In the genomic region with DNA sequence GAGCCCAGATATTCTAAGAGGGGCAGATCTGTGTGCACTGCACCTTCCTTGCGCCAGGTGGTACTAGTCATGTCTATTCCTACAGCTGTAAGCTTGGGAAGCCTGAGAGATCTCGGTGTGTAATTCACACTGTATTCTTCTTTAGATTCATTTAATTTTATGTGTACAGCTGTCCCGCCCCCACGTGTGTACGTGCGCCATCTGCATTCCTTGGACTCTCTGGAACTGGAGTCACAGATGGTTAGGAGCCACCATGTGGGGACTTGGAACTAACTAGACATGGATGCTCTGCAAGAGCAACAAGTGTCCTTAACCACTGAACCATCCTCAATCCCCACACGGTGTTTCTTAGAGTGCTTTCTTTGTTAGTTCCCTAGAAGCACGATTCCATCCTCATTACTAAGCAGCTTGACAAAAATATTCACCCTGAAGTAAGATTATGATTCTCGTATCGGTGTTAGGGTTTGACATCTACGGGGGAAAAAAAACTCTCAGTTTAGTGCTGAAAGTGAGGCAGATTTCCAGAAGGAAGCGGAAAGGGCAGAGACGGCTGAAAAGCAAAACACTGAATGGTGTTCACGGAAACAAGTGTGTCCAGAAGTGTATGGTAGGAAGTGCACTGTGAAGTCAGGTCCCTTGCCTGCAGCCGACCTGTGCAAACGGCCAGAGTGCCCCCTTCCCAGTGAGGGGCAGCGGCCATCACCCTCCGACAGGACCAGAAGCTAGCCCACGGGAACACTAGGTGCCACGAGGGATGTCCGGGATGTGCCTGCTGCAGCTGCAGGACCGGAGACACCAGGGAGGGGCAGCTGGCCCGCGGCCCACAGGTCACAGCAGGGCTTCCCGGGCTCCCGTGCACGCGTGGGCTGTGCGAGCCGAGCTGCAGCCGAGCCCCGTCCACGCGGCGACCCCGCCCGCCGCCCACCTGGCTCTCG, we compare ENCODE assay signal across 9 mouse cellular contexts. TPM values are rescaled to one million over a fixed set of nuclear protein-coding genes. Genes with fewer than 3 reads are reported as not detected.
DNase-seq lines count a peak whose midpoint lies in the region; ATAC-seq and TF ChIP-seq lines count a peak whose summit lies in the region.
"Had no signal": no experiment of that assay in that cellular context is flagged by ENCODE, and none has a peak within 500 bp of the region (broad histone marks: within the 10 kb centered on the region; RNA-seq: fewer than 3 reads in every experiment).

No protein-coding gene starts in this region.

- peaks cover 10% of the 10 kb centered on the region for H3K4me1 ChIP-seq in kidney, embryonic 16.5 days (ENCODE audit: insufficient read depth, low read length)
- peaks cover 3% of the 10 kb centered on the region; the same call in 1 of the 2 replicates for H3K4me1 ChIP-seq in limb, embryonic 14.5 days (ENCODE audit: control insufficient read depth, insufficient read depth, low read length)
- no peaks in the 10 kb centered on the region for H3K4me1 ChIP-seq in midbrain, postnatal 0 days (ENCODE audit: insufficient read depth, low read length)

- peak; percentile 22 for DNase-seq in thymus, postnatal 0 days (ENCODE audit: low spot score)
- DNase-seq in thymus, postnatal 4 days: no peak
- peak; percentile 75 for DNase-seq in cerebellum, adult 9-10 months
- peak; percentile 75 to 93 for DNase-seq in frontal cortex, postnatal 36 days (ENCODE audit: low spot score in 2 of 2)
- peak; percentile 14 for DNase-seq in limb, embryonic 14.5 days (ENCODE audit: low spot score)
- peak; percentile 70 for DNase-seq in midbrain, postnatal 0 days (ENCODE audit: low spot score)
- no peak for DNase-seq in adipocyte (ENCODE audit: low spot score)

- peak overlapping the region; percentile 94 for H3K4me2 ChIP-seq in kidney, embryonic 16.5 days (replicated peaks; ENCODE audit: low read depth, low read length)
- H3K4me2 ChIP-seq in limb, embryonic 14.5 days (replicated peaks; ENCODE audit: low read depth, low read length, severe bottlenecking): peak overlapping the region; percentile 98
- H3K4me2 ChIP-seq in midbrain, postnatal 0 days (ENCODE audit: low read depth, low read length, poor library complexity, severe bottlenecking): peak overlapping the region; percentile 94

- no peaks in the 10 kb centered on the region for H3K9me3 ChIP-seq in kidney, embryonic 16.5 days (ENCODE audit: low read length)
- H3K9me3 ChIP-seq in limb, embryonic 14.5 days (ENCODE audit: control insufficient read depth, low read length): no peaks in the 10 kb centered on the region
- no peaks in the 10 kb centered on the region for H3K9me3 ChIP-seq in midbrain, postnatal 0 days (ENCODE audit: low read length)

- no peaks in the 10 kb centered on the region for H3K36me3 ChIP-seq in kidney, embryonic 16.5 days (ENCODE audit: insufficient read depth, low read length)
- no peaks in the 10 kb centered on the region for H3K36me3 ChIP-seq in limb, embryonic 14.5 days (ENCODE audit: control insufficient read depth, insufficient read depth, low read length)
- H3K36me3 ChIP-seq in midbrain, postnatal 0 days (ENCODE audit: insufficient read depth, low read length): no peaks in the 10 kb centered on the region

- no peaks in the 10 kb centered on the region for H3K27me3 ChIP-seq in kidney, embryonic 16.5 days (ENCODE audit: insufficient read depth, low read length)
- H3K27me3 ChIP-seq in limb, embryonic 14.5 days (ENCODE audit: control insufficient read depth, insufficient read depth, low read length): no peaks in the 10 kb centered on the region
- no peaks in the 10 kb centered on the region for H3K27me3 ChIP-seq in midbrain, postnatal 0 days (ENCODE audit: insufficient read depth, low read length)

- TF ChIP-seq POLR2A in limb, embryonic 14.5 days (IDR thresholded peaks at IDR 0.05; ENCODE audit: borderline replicate concordance, extremely low read depth, insufficient read depth, insufficient read length): no peak

- ATAC-seq in kidney, embryonic 16.5 days (ENCODE audit: low FRiP score, low TSS enrichment): no peak; the same call in 1 of the 2 replicates
- ATAC-seq in limb, embryonic 14.5 days (ENCODE audit: low FRiP score, low read depth): peak; percentile 46
- ATAC-seq in midbrain, postnatal 0 days (ENCODE audit: low FRiP score): peak; percentile 38

- H3K4me3 ChIP-seq in kidney, embryonic 16.5 days (ENCODE audit: low read length): peak overlapping the region; percentile 91
- peak overlapping the region; percentile 84 for H3K4me3 ChIP-seq in limb, embryonic 14.5 days (replicated peaks; ENCODE audit: low read length)
- peak overlapping the region; percentile 79 for H3K4me3 ChIP-seq in midbrain, postnatal 0 days (ENCODE audit: low read depth, low read length)

- TF ChIP-seq CTCF in midbrain, postnatal 0 days (IDR thresholded peaks at IDR 0.05): peak; percentile 43

- peak overlapping the region; percentile 83 for H3K9ac ChIP-seq in kidney, embryonic 16.5 days (replicated peaks; ENCODE audit: low read length)
- peak overlapping the region; percentile 76 for H3K9ac ChIP-seq in limb, embryonic 14.5 days (ENCODE audit: low read depth, low read length, severe bottlenecking)
- H3K9ac ChIP-seq in midbrain, postnatal 0 days (replicated peaks; ENCODE audit: low read length, poor library complexity, severe bottlenecking): peak overlapping the region; percentile 85

- 0 out of 2 replicates have a peak overlapping the region, but pooled peaks have one; percentile 10 for H3K27ac ChIP-seq in kidney, embryonic 16.5 days (ENCODE audit: low read length)
- H3K27ac ChIP-seq in limb, embryonic 14.5 days (replicated peaks; ENCODE audit: low read depth, low read length): no peak overlapping the region
- peak overlapping the region; percentile 87 for H3K27ac ChIP-seq in midbrain, postnatal 0 days (ENCODE audit: low read depth, low read length)

- 10% methylated on average over 39 of the region's 39 CpGs for WGBS in kidney, embryonic 16.5 days
- WGBS in limb, embryonic 14.5 days: 14% methylated on average over 28 of the region's 39 CpGs
- 12% methylated on average over 31 of the region's 39 CpGs for WGBS in midbrain, postnatal 0 days

RNA-seq across cellular contexts. Expression of a gene that starts 24.0 kb away (rescaled TPM):
- 3.8 and 5.6 TPM in 2 replicates for polyA plus RNA-seq in thymus, postnatal 0 days (2015; fragmentation: Nextera tagmentation; extraction: Ambion mirVana)
- 8.9 and 10.5 TPM in 2 replicates for polyA plus RNA-seq in kidney, embryonic 16.5 days (2015; fragmentation: Nextera tagmentation; extraction: Ambion mirVana)
- polyA plus RNA-seq in limb, embryonic 14.5 days (2012; rRNA removed): 6.1 and 7.1 TPM in 2 replicates
- 6.3 and 6.4 TPM in 2 replicates for polyA plus RNA-seq in limb, embryonic 14.5 days (2014; fragmentation: Nextera tagmentation; extraction: Ambion mirVana)
- total RNA-seq in midbrain, postnatal 0 days (2014; rRNA removed): 9.4 and 10.0 TPM in 2 replicates
- polyA plus RNA-seq in midbrain, postnatal 0 days (2015; fragmentation: Nextera tagmentation; extraction: Ambion mirVana): 6.0 and 7.8 TPM in 2 replicates

RNA-seq across cellular contexts. Expression of a gene that starts 38.8 kb away (rescaled TPM):
- polyA plus RNA-seq in thymus, postnatal 0 days (2015; fragmentation: Nextera tagmentation; extraction: Ambion mirVana): 2.2 and 2.5 TPM in 2 replicates
- 14.2 and 17.4 TPM in 2 replicates for polyA plus RNA-seq in kidney, embryonic 16.5 days (2015; fragmentation: Nextera tagmentation; extraction: Ambion mirVana)
- 2.3 and 2.9 TPM in 2 replicates for polyA plus RNA-seq in limb, embryonic 14.5 days (2012; rRNA removed)
- 5.2 TPM in 2 replicates for polyA plus RNA-seq in limb, embryonic 14.5 days (2014; fragmentation: Nextera tagmentation; extraction: Ambion mirVana)
- 0.38 TPM in 1 of 2 replicates, not detected in the other for total RNA-seq in midbrain, postnatal 0 days (2014; rRNA removed)
- polyA plus RNA-seq in midbrain, postnatal 0 days (2015; fragmentation: Nextera tagmentation; extraction: Ambion mirVana): 0.20 and 0.60 TPM in 2 replicates
- total RNA-seq: common myeloid progenitor, adult 5-6 weeks had no signal

Comparison
In these comparisons a context has a peak if more than half of its experiments do, and no peak if none do; other contexts are left out.
1. DNase-seq: peak in thymus, postnatal 0 days (single experiment), cerebellum, adult 9-10 months (single experiment), frontal cortex, postnatal 36 days (2 of 2), limb, embryonic 14.5 days (single experiment) and midbrain, postnatal 0 days (single experiment); none in thymus, postnatal 4 days (single experiment) and adipocyte (single experiment).
2. Peak in every context shown above with its lines, with median percentiles within 50 percentile points of each other: H3K4me2 ChIP-seq, H3K4me3 ChIP-seq and H3K9ac ChIP-seq.